Mouse (Mus musculus) forebrain, embryonic 13.5 days (tissue): ENCODE data around the gene Ntrk3. TPM values are rescaled to one million over a fixed set of nuclear protein-coding genes. Genes with fewer than 3 reads are reported as not detected.

ENCODE experiments used
- ATAC-seq: fragments of 200-750 bp; cut with Nextera tagmentation; 2 replicates; pipeline ENCODE4 v1.8.0; 2017
- H3K27ac ChIP-seq: fragments of 300-500 bp; sonication (generic); 2 replicates; pipeline ENCODE4 v1.5.1; 2015; ENCODE audit warnings: inconsistent platforms, mild to moderate bottlenecking, moderate library complexity
- H3K27me3 ChIP-seq: fragments of 300-500 bp; sonication (generic); 2 replicates; pipeline ENCODE4 v1.6.1; 2015; ENCODE audit warnings: mild to moderate bottlenecking, inconsistent platforms
- H3K36me3 ChIP-seq: fragments of 300-500 bp; sonication (generic); 2 replicates; pipeline ENCODE4 v1.6.1; 2015; ENCODE audit warnings: mild to moderate bottlenecking, inconsistent platforms; ENCODE audit not compliant: poor library complexity, severe bottlenecking
- H3K4me1 ChIP-seq: fragments of 300-500 bp; sonication (generic); 2 replicates; pipeline ENCODE4 v1.6.1; 2015; ENCODE audit warnings: inconsistent platforms
- H3K4me2 ChIP-seq: fragments of 300-500 bp; sonication (generic); 2 replicates; pipeline ENCODE4 v1.6.1; 2015; ENCODE audit warnings: inconsistent platforms, mild to moderate bottlenecking, moderate library complexity
- H3K4me3 ChIP-seq: fragments of 300-500 bp; sonication (generic); 2 replicates; pipeline ENCODE4 v1.5.1; 2015; ENCODE audit warnings: mild to moderate bottlenecking, inconsistent platforms
- H3K9ac ChIP-seq: fragments of 300-500 bp; sonication (generic); 2 replicates; pipeline ENCODE4 v1.6.1; 2015; ENCODE audit warnings: mild to moderate bottlenecking, inconsistent platforms
- H3K9me3 ChIP-seq: fragments of 300-500 bp; sonication (generic); replicated peaks from 2 replicates; pipeline ENCODE4 v1.6.1; 2016; ENCODE audit warnings: inconsistent platforms
- WGBS: fragments of 180-500 bp; shearing (Covaris S2); methylation state at CpG from one replicate; pipeline ENCODE4 v1.1.7; 2015; 5-methylcytosine and 5-hydroxymethylcytosine counted together
- polyA plus RNA-seq: library from polyadenylated mRNA; unstranded; fragments of >200 nt; fragmentation: Nextera tagmentation; extraction: Ambion mirVana; gene quantifications from 2 replicates; pipeline ENCODE4 v1.2.1, GENCODE M21; 2015

Ntrk3 gene
- polyA plus RNA-seq, 1 experiment from 2014 or later, result 16.6 TPM

GRCm38 (mm10) chr7:78443373-78444036, 294.3 kb downstream of the Ntrk3 start:
- Histone ChIP-seq H3K36me3 (peaks cover 8% of the 10 kb centered on the region; the same call in 1 of the 2 replicates), H3K27ac (no peak overlapping the region), H3K4me3 (no peak overlapping the region), H3K4me2 (no peak overlapping the region), H3K9me3 (no peaks in the 10 kb centered on the region), H3K4me1 (no peaks in the 10 kb centered on the region), H3K27me3 (no peaks in the 10 kb centered on the region), H3K9ac (no peak overlapping the region)
- ATAC-seq, result peak; percentile 61; the same call in 1 of the 2 replicates
- WGBS, result 85% methylated on average over 5 of the region's 5 CpGs

GRCm38 (mm10) chr7:78441706-78442105, 296.1 kb downstream of the Ntrk3 start:
- Histone ChIP-seq H3K27me3 (no peaks in the 10 kb centered on the region), H3K27ac (no peak overlapping the region), H3K9me3 (no peaks in the 10 kb centered on the region), H3K4me3 (no peak overlapping the region), H3K4me2 (no peak overlapping the region), H3K9ac (no peak overlapping the region), H3K36me3 (peaks cover 8% of the 10 kb centered on the region; the same call in 1 of the 2 replicates), H3K4me1 (no peaks in the 10 kb centered on the region)
- no peak for ATAC-seq

- no peak for ATAC-seq
- H3K36me3 ChIP-seq, result peaks cover 8% of the 10 kb centered on the region; the same call in 1 of the 2 replicates
- H3K4me1 ChIP-seq, result no peaks in the 10 kb centered on the region
- no peak overlapping the region for H3K4me2 ChIP-seq
- H3K9me3 ChIP-seq, result no peaks in the 10 kb centered on the region
- no peaks in the 10 kb centered on the region for H3K27me3 ChIP-seq
- 82% methylated on average over 3 of the region's 3 CpGs for WGBS
- no peak overlapping the region for H3K9ac ChIP-seq
- H3K4me3 ChIP-seq, result no peak overlapping the region
- no peak overlapping the region for H3K27ac ChIP-seq
Observed at GRCm38 (mm10) chr7:78440896-78441295, 296.9 kb downstream of the Ntrk3 start.

GRCm38 (mm10) chr7:78440476-78440875, 297.3 kb downstream of the Ntrk3 start:
- 81% methylated on average over 6 of the region's 6 CpGs for WGBS
- ATAC-seq, result no peak
- H3K36me3 ChIP-seq, result peaks cover 6% of the 10 kb centered on the region; the same call in 1 of the 2 replicates
- H3K4me1 ChIP-seq, result no peaks in the 10 kb centered on the region
- H3K4me3 ChIP-seq, result no peak overlapping the region
- H3K4me2 ChIP-seq, result no peak overlapping the region
- H3K9ac ChIP-seq, result no peak overlapping the region
- H3K27me3 ChIP-seq, result no peaks in the 10 kb centered on the region
- no peak overlapping the region for H3K27ac ChIP-seq
- no peaks in the 10 kb centered on the region for H3K9me3 ChIP-seq

GRCm38 (mm10) chr7:78439361-78440120, 298.3 kb downstream of the Ntrk3 start:
- Histone ChIP-seq H3K27ac (no peak overlapping the region), H3K4me2 (no peak overlapping the region), H3K9me3 (no peaks in the 10 kb centered on the region), H3K9ac (no peak overlapping the region), H3K27me3 (no peaks in the 10 kb centered on the region), H3K4me3 (no peak overlapping the region), H3K4me1 (no peaks in the 10 kb centered on the region), H3K36me3 (0 out of 2 replicates have a peak, but pooled peaks cover 4% of the 10 kb centered on the region)
- no peak for ATAC-seq
- 75% methylated on average over 9 of the region's 9 CpGs for WGBS

- Histone ChIP-seq H3K4me2 (no peak overlapping the region), H3K27me3 (no peaks in the 10 kb centered on the region), H3K4me1 (peaks cover 7% of the 10 kb centered on the region; the same call in 1 of the 2 replicates), H3K27ac (no peak overlapping the region), H3K9ac (no peak overlapping the region), H3K36me3 (no peaks in the 10 kb centered on the region; the same call in 1 of the 2 replicates), H3K9me3 (no peaks in the 10 kb centered on the region), H3K4me3 (no peak overlapping the region)
- WGBS, result 29% methylated on average over 5 of the region's 5 CpGs
- ATAC-seq, result peak; percentile 30; the same call in 1 of the 2 replicates
Observed at GRCm38 (mm10) chr7:78433617-78434144, 304.1 kb downstream of the Ntrk3 start.

- Histone ChIP-seq H3K4me3 (no peak overlapping the region), H3K9ac (no peak overlapping the region), H3K27ac (no peak overlapping the region), H3K4me2 (no peak overlapping the region), H3K36me3 (no peaks in the 10 kb centered on the region; the same call in 1 of the 2 replicates), H3K27me3 (no peaks in the 10 kb centered on the region), H3K4me1 (peaks cover 7% of the 10 kb centered on the region; the same call in 1 of the 2 replicates), H3K9me3 (no peaks in the 10 kb centered on the region)
- WGBS, result 91% methylated on average over 4 of the region's 4 CpGs
- no peak for ATAC-seq
Observed at GRCm38 (mm10) chr7:78431611-78432010, 306.2 kb downstream of the Ntrk3 start.

GRCm38 (mm10) chr7:78412172-78412571, 325.6 kb downstream of the Ntrk3 start:
- Histone ChIP-seq H3K27ac (no peak overlapping the region), H3K9me3 (no peaks in the 10 kb centered on the region), H3K4me3 (no peak overlapping the region), H3K4me1 (no peaks in the 10 kb centered on the region), H3K4me2 (no peak overlapping the region), H3K36me3 (no peaks in the 10 kb centered on the region), H3K9ac (no peak overlapping the region), H3K27me3 (no peaks in the 10 kb centered on the region)
- WGBS, result 93% methylated on average over 2 of the region's 2 CpGs
- ATAC-seq, result no peak

- Histone ChIP-seq H3K4me1 (no peaks in the 10 kb centered on the region), H3K27ac (no peak overlapping the region), H3K4me2 (no peak overlapping the region), H3K9ac (no peak overlapping the region), H3K27me3 (no peaks in the 10 kb centered on the region), H3K36me3 (no peaks in the 10 kb centered on the region), H3K4me3 (no peak overlapping the region), H3K9me3 (no peaks in the 10 kb centered on the region)
- WGBS, result 58% methylated on average over 5 of the region's 5 CpGs
- no peak for ATAC-seq
Observed at GRCm38 (mm10) chr7:78409970-78410369, 327.8 kb downstream of the Ntrk3 start.

- H3K4me1 ChIP-seq, result no peaks in the 10 kb centered on the region
- WGBS, result 94% methylated on average over 5 of the region's 5 CpGs
- ATAC-seq, result no peak
- H3K27ac ChIP-seq, result no peak overlapping the region
- no peaks in the 10 kb centered on the region for H3K9me3 ChIP-seq
- no peak overlapping the region for H3K4me3 ChIP-seq
- H3K9ac ChIP-seq, result no peak overlapping the region
- H3K4me2 ChIP-seq, result no peak overlapping the region
- H3K36me3 ChIP-seq, result no peaks in the 10 kb centered on the region
- H3K27me3 ChIP-seq, result no peaks in the 10 kb centered on the region
Observed at GRCm38 (mm10) chr7:78406641-78407291, 331.0 kb downstream of the Ntrk3 start.

GRCm38 (mm10) chr7:78404481-78404880, 333.3 kb downstream of the Ntrk3 start:
- Histone ChIP-seq H3K4me3 (no peak overlapping the region), H3K27ac (no peak overlapping the region), H3K4me2 (no peak overlapping the region), H3K9me3 (no peaks in the 10 kb centered on the region), H3K27me3 (no peaks in the 10 kb centered on the region), H3K4me1 (no peaks in the 10 kb centered on the region), H3K36me3 (no peaks in the 10 kb centered on the region; the same call in 1 of the 2 replicates), H3K9ac (no peak overlapping the region)
- no peak for ATAC-seq
- WGBS, result 95% methylated on average over 6 of the region's 6 CpGs

- no peak for ATAC-seq
- H3K9me3 ChIP-seq, result no peaks in the 10 kb centered on the region
- 83% methylated on average over 3 of the region's 3 CpGs for WGBS
- H3K4me2 ChIP-seq, result no peak overlapping the region
- H3K4me1 ChIP-seq, result no peaks in the 10 kb centered on the region
- H3K27me3 ChIP-seq, result no peaks in the 10 kb centered on the region
- H3K36me3 ChIP-seq, result no peaks in the 10 kb centered on the region; the same call in 1 of the 2 replicates
- H3K27ac ChIP-seq, result no peak overlapping the region
- H3K9ac ChIP-seq, result no peak overlapping the region
- no peak overlapping the region for H3K4me3 ChIP-seq
Observed at GRCm38 (mm10) chr7:78402495-78402894, 335.3 kb downstream of the Ntrk3 start.
